30 mouse cellular contexts compared by ENCODE assay signal in genomic region chr4:35115933-35116332, GRCm38 (mm10). TPM values are rescaled to one million over a fixed set of nuclear protein-coding genes. Genes with fewer than 3 reads are reported as not detected.
A peak's percentile ranks its signal among the peaks of the same experiment; 100 is the strongest.
DNase-seq lines count a peak whose midpoint lies in the region; ATAC-seq lines count a peak whose summit lies in the region.
"Had no signal": no experiment of that assay in that cellular context is flagged by ENCODE, and none has a peak within 500 bp of the region (broad histone marks: within the 10 kb centered on the region; RNA-seq: fewer than 3 reads in every experiment).

No protein-coding gene starts in this region.

- DNase-seq in retina, postnatal 1 day: peak; percentile 49
- DNase-seq in retina, embryonic 14.5 days (ENCODE audit: low spot score): no peak
- DNase-seq in midbrain, embryonic 14.5 days: peak; percentile 61
- no peak for DNase-seq in kidney, postnatal 14 days
- DNase-seq in urinary bladder, postnatal 10 days (ENCODE audit: low spot score): no peak
- DNase-seq in kidney, adult 9 months: no peak
- DNase-seq: adrenal gland, adult 2 months; cerebellum, adult 2 months; cerebellum, postnatal 36 days; embryo, embryonic 11 days; gastrocnemius, postnatal 14 days; heart, adult 2 months; kidney, adult 2 months; kidney, postnatal 10 days; liver; lung, postnatal 36 days; right cerebral cortex, adult 18-20 months had no signal

- H3K4me3 ChIP-seq in forebrain, embryonic 15.5 days: no peak overlapping the region
- H3K4me3 ChIP-seq in midbrain, embryonic 14.5 days (replicated peaks; ENCODE audit: low read depth, low read length): no peak overlapping the region
- H3K4me3 ChIP-seq: embryonic facial prominence, embryonic 13.5 days; erythroblast, embryonic 14.5 days; heart, adult 2 months; hindbrain, embryonic 12.5 days; layer of hippocampus, adult 2 months; limb, embryonic 10.5 days; liver, embryonic 15.5 days; lung, embryonic 15.5 days; myocyte; neural tube, embryonic 13.5 days had no signal

- 13% methylated on average over 6 of the region's 6 CpGs for WGBS in forebrain, embryonic 15.5 days
- 14% methylated on average over 6 of the region's 6 CpGs for whole genome bisulfite sequencing in midbrain, embryonic 14.5 days

- H3K9ac ChIP-seq in forebrain, embryonic 15.5 days (replicated peaks): no peak overlapping the region
- H3K9ac ChIP-seq in midbrain, embryonic 14.5 days (replicated peaks; ENCODE audit: low read length): no peak overlapping the region
- H3K9ac ChIP-seq: embryonic facial prominence, embryonic 13.5 days; hindbrain, embryonic 12.5 days; liver, embryonic 15.5 days; lung, embryonic 15.5 days; neural tube, embryonic 13.5 days had no signal

- no peaks in the 10 kb centered on the region for H3K27me3 ChIP-seq in forebrain, embryonic 15.5 days
- no peaks in the 10 kb centered on the region for H3K27me3 ChIP-seq in midbrain, embryonic 14.5 days (ENCODE audit: control insufficient read depth, insufficient read depth, low read length)
- H3K27me3 ChIP-seq: embryonic facial prominence, embryonic 13.5 days; hindbrain, embryonic 12.5 days; liver, embryonic 15.5 days; lung, embryonic 15.5 days; neural tube, embryonic 13.5 days had no signal

- H3K4me1 ChIP-seq in forebrain, embryonic 15.5 days: peaks cover 4% of the 10 kb centered on the region
- H3K4me1 ChIP-seq in midbrain, embryonic 14.5 days (ENCODE audit: control insufficient read depth, insufficient read depth, low read length): 0 out of 2 replicates have a peak, but pooled peaks cover 5% of the 10 kb centered on the region

- no peak overlapping the region for H3K4me2 ChIP-seq in forebrain, embryonic 15.5 days (replicated peaks)
- no peak overlapping the region for H3K4me2 ChIP-seq in midbrain, embryonic 14.5 days (ENCODE audit: low read length)
- H3K4me2 ChIP-seq: embryonic facial prominence, embryonic 13.5 days; hindbrain, embryonic 12.5 days; liver, embryonic 15.5 days; lung, embryonic 15.5 days; neural tube, embryonic 13.5 days had no signal

- no peak overlapping the region for H3K27ac ChIP-seq in forebrain, embryonic 15.5 days (replicated peaks)
- no peak overlapping the region for H3K27ac ChIP-seq in midbrain, embryonic 14.5 days (replicated peaks; ENCODE audit: low read depth, low read length)
- H3K27ac ChIP-seq: embryonic facial prominence, embryonic 13.5 days; heart, adult 2 months; hindbrain, embryonic 12.5 days; layer of hippocampus, adult 2 months; limb, embryonic 10.5 days; liver, embryonic 15.5 days; lung, embryonic 15.5 days; neural tube, embryonic 13.5 days had no signal

- no peaks in the 10 kb centered on the region for H3K36me3 ChIP-seq in forebrain, embryonic 15.5 days
- H3K36me3 ChIP-seq in midbrain, embryonic 14.5 days (ENCODE audit: control insufficient read depth, insufficient read depth, low read length): no peaks in the 10 kb centered on the region
- H3K36me3 ChIP-seq: embryonic facial prominence, embryonic 13.5 days; hindbrain, embryonic 12.5 days; limb, embryonic 10.5 days; liver, embryonic 15.5 days; lung, embryonic 15.5 days; neural tube, embryonic 13.5 days had no signal

- ATAC-seq in forebrain, embryonic 15.5 days (replicated peaks): 0 out of 2 replicates have a peak, but pooled peaks have one; percentile 38
- peak; percentile 74 for ATAC-seq in midbrain, embryonic 14.5 days (ENCODE audit: low FRiP score, low TSS enrichment)

- H3K9me3 ChIP-seq in forebrain, embryonic 15.5 days: no peaks in the 10 kb centered on the region
- H3K9me3 ChIP-seq in midbrain, embryonic 14.5 days (ENCODE audit: control insufficient read depth, low read length): no peaks in the 10 kb centered on the region; the same call in 1 of the 2 replicates
- H3K9me3 ChIP-seq: embryonic facial prominence, embryonic 13.5 days; hindbrain, embryonic 12.5 days; limb, embryonic 10.5 days; liver, embryonic 15.5 days; lung, embryonic 15.5 days; neural tube, embryonic 13.5 days had no signal

RNA-seq across cellular contexts. Expression of gene Ifnk, which starts 35.9 kb away (rescaled TPM):
- polyA plus RNA-seq in forebrain, embryonic 15.5 days (2015; fragmentation: Nextera tagmentation; extraction: Ambion mirVana): 0.22 TPM in 1 of 2 replicates, not detected in the other
- polyA plus RNA-seq in midbrain, embryonic 14.5 days (2014; fragmentation: Nextera tagmentation; extraction: Ambion mirVana): not detected in 2 replicates
- polyA plus RNA-seq: adrenal gland, adult 2 months; C2C12; cerebellum, adult 2 months; erythroblast, embryonic 14.5 days; heart, adult 2 months; heart, embryonic 14.5 days; hindbrain, embryonic 12.5 days; kidney, adult 2 months; myocyte; neural tube, embryonic 13.5 days; urinary bladder, adult 2 months had no signal

RNA-seq across cellular contexts. Expression of gene Mob3b, which starts 41.4 kb away (rescaled TPM):
- 5.6 and 7.2 TPM in 2 replicates for polyA plus RNA-seq in forebrain, embryonic 15.5 days (2015; fragmentation: Nextera tagmentation; extraction: Ambion mirVana)
- 3.2 and 5.5 TPM in 2 replicates for polyA plus RNA-seq in midbrain, embryonic 14.5 days (2014; fragmentation: Nextera tagmentation; extraction: Ambion mirVana)
- polyA plus RNA-seq: erythroblast, embryonic 14.5 days had no signal

Comparison
In these comparisons a context has a peak if more than half of its experiments do, and no peak if none do; other contexts are left out.
1. DNase-seq: peak in retina, postnatal 1 day (single experiment) and midbrain, embryonic 14.5 days (single experiment); none in retina, embryonic 14.5 days (single experiment), kidney, postnatal 14 days (single experiment), urinary bladder, postnatal 10 days (single experiment) and kidney, adult 9 months (single experiment).